Mouse (Mus musculus): ENCODE measurements around the gene Ubxn2a. TPM values are rescaled to one million over a fixed set of nuclear protein-coding genes. Genes with fewer than 3 reads are reported as not detected.

Gene Ubxn2a
- total and polyA plus RNA-seq, 2 experiments from 2014 or later = 21.0 to 45.1 TPM

DNA sequence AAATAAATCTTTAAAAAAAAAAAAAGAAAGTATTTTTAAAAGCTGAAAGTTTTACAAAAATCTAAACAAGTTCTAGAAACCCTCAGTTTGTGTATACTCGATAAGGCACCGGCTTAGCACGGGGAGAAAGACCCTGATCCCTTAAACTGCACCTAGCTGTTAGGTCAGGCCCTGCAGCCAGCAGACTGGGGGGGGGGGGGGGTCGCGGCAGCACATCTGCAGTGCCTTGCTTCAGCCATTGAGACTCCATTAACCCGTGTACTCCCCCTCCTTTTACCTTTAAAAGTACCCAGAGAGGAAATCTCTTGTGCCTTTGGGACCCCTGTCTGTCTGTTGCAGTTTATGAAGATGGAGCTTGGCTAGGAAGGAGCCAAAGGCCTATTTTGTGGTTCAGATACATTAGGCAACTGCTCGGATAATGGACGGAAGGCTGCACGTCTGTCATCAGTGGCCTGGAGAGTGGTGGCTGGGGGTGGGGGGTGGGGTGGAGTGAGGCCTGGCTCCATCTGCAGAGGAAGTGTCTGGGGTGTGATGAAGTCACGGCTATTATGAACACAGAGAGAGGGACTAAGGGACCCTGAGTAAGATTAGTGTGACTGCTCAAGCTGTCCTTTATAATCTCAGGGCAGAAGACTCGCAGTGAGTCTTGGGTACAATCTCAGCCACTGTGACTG lies 48.1 kb downstream of the Ubxn2a start:
- TF ChIP-seq EP300 (IDR thresholded peaks at IDR 0.05; ENCODE audit: low read depth) = no peak
- no peak for TF ChIP-seq CTCF (IDR thresholded peaks at IDR 0.05; ENCODE audit: low read depth)
- Histone ChIP-seq H3K4me1 (ENCODE audit: control insufficient read depth, insufficient read depth) (peaks cover 13% of the 10 kb centered on the region), H3K9me3 (replicated peaks; ENCODE audit: control insufficient read depth, low read length) (no peaks in the 10 kb centered on the region), H3K36me3 (replicated peaks; ENCODE audit: control insufficient read depth, insufficient read depth, low read length) (peaks cover 11% of the 10 kb centered on the region), H3K4me2 (ENCODE audit: low read depth, low read length) (no peak overlapping the region), H3K4me3 (ENCODE audit: low read depth, low read length) (no peak overlapping the region), H3K27me3 (ENCODE audit: control insufficient read depth, insufficient read depth, low read length) (no peaks in the 10 kb centered on the region), H3K9ac (replicated peaks; ENCODE audit: low read depth, low read length) (no peak overlapping the region), H3K27ac (ENCODE audit: low read depth) (peak overlapping the region; percentile 14; the same call in 1 of the 2 replicates)
- DNase-seq (ENCODE audit: low spot score) (no peak), ATAC-seq (ENCODE audit: insufficient read depth, low read depth) (peak; percentile 36; the same call in 1 of the 2 replicates)
- WGBS = 28% methylated on average over 11 of the region's 11 CpGs

DNA sequence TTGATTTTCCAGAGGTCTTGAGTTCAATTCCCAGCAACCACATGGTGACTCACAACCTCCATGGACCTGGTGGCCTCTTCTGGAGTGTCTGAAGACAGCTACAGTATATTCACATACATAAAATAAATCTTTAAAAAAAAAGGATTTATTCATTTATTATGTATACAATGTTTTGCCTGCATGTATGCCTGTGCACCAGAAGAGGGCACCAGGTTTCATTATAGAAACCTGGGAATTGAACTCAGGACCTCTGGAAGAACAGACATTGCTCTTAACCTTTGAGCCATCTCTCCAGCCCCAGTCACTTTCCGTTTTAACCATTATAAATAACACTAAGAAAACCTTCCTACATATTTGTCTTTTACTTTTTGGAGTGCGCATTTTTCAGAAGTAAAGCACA lies 50.7 kb downstream of the Ubxn2a start:
- Histone ChIP-seq H3K9me3 (replicated peaks; ENCODE audit: control insufficient read depth, low read length) (no peaks in the 10 kb centered on the region), H3K4me1 (ENCODE audit: control insufficient read depth, insufficient read depth) (no peaks in the 10 kb centered on the region), H3K4me2 (ENCODE audit: low read depth, low read length) (no peak overlapping the region), H3K4me3 (ENCODE audit: low read depth, low read length) (no peak overlapping the region), H3K27me3 (ENCODE audit: control insufficient read depth, insufficient read depth, low read length) (no peaks in the 10 kb centered on the region), H3K36me3 (replicated peaks; ENCODE audit: control insufficient read depth, insufficient read depth, low read length) (peaks cover 11% of the 10 kb centered on the region), H3K9ac (replicated peaks; ENCODE audit: low read depth, low read length) (no peak overlapping the region), H3K27ac (ENCODE audit: low read depth) (no peak overlapping the region)
- no peak for ATAC-seq (ENCODE audit: insufficient read depth, low read depth)
- no peak for DNase-seq (ENCODE audit: low spot score)
- 95% methylated on average over 2 of the region's 2 CpGs for WGBS
- peak; percentile 16; the same call in 1 of the 2 replicates for TF ChIP-seq CTCF (IDR thresholded peaks at IDR 0.05; ENCODE audit: low read depth)
- TF ChIP-seq EP300 (IDR thresholded peaks at IDR 0.05; ENCODE audit: low read depth) = no peak

DNA sequence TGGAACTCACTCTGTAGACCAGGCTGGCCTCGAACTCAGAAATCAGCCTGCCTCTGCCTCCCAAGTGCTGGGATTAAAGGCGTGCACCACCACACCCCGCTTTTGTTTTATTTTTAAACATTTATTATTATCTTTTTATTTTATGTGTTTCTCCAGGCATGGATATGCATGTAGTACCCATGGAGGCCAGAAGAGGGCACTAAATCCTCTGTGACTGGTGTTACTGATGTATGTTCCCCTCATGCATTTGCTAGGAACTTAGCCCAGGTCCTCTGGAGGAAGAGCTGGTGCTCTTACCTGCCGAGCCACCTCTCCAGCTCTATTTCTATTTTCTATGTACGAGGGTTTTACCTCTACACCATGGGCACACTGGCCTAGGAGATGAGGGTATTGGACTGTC lies 51.3 kb downstream of the Ubxn2a start:
- no peaks in the 10 kb centered on the region for H3K4me1 ChIP-seq (ENCODE audit: control insufficient read depth, insufficient read depth)
- H3K27me3 ChIP-seq (ENCODE audit: control insufficient read depth, insufficient read depth, low read length) = no peaks in the 10 kb centered on the region

DNA sequence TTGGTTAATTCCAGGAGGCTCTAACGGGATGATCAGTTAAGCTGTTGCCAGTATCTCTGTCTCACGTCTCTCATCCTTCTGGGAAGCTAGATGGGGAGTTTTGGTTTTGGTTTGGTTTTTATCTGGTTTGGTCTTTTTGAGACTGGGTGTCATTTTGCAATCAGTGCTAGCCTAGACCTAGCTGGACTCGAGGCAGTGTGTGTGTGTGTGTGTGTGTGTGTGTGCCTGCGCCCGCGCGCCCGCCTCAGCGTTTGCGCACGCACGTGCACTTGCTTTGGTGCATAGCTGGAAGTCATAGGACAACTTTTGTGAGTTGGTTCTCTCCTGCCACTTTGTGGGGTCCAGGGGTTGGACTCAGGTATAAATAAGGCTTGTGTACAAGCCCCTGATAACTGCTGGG lies 63.8 kb downstream of the Ubxn2a start:
- Histone ChIP-seq H3K4me2 (ENCODE audit: low read depth, low read length) (peak overlapping the region; percentile 89), H3K36me3 (replicated peaks; ENCODE audit: control insufficient read depth, insufficient read depth, low read length) (no peaks in the 10 kb centered on the region), H3K4me1 (ENCODE audit: control insufficient read depth, insufficient read depth) (peaks cover 6% of the 10 kb centered on the region; the same call in 1 of the 2 replicates), H3K4me3 (ENCODE audit: low read depth, low read length) (peak overlapping the region; percentile 87), H3K9me3 (replicated peaks; ENCODE audit: control insufficient read depth, low read length) (no peaks in the 10 kb centered on the region), H3K9ac (replicated peaks; ENCODE audit: low read depth, low read length) (peak overlapping the region; percentile 64), H3K27ac (ENCODE audit: low read depth) (peak overlapping the region; percentile 73), H3K27me3 (ENCODE audit: control insufficient read depth, insufficient read depth, low read length) (no peaks in the 10 kb centered on the region)
- 0% methylated on average over 12 of the region's 12 CpGs for WGBS
- DNase-seq (ENCODE audit: low spot score) = peak; percentile 29
- TF ChIP-seq EP300 (IDR thresholded peaks at IDR 0.05; ENCODE audit: low read depth) = no peak
- TF ChIP-seq CTCF (IDR thresholded peaks at IDR 0.05; ENCODE audit: low read depth) = no peak
- peak; percentile 66 for ATAC-seq (ENCODE audit: insufficient read depth, low read depth)

More for the DNA sequence above, 51.3 kb downstream of the Ubxn2a start:
- H3K9me3 ChIP-seq (replicated peaks; ENCODE audit: control insufficient read depth, low read length) = no peaks in the 10 kb centered on the region
- 97% methylated on average over 5 of the region's 5 CpGs for WGBS
- DNase-seq (ENCODE audit: low spot score) = no peak
- no peak for ATAC-seq (ENCODE audit: insufficient read depth, low read depth)
- TF ChIP-seq EP300 (IDR thresholded peaks at IDR 0.05; ENCODE audit: low read depth) (no peak), CTCF (IDR thresholded peaks at IDR 0.05; ENCODE audit: low read depth) (peak; percentile 17; the same call in 1 of the 2 replicates)
- H3K4me2 ChIP-seq (ENCODE audit: low read depth, low read length) = no peak overlapping the region
- H3K9ac ChIP-seq (replicated peaks; ENCODE audit: low read depth, low read length) = no peak overlapping the region
- H3K27ac ChIP-seq (ENCODE audit: low read depth) = no peak overlapping the region
- no peak overlapping the region for H3K4me3 ChIP-seq (ENCODE audit: low read depth, low read length)
- H3K36me3 ChIP-seq (replicated peaks; ENCODE audit: control insufficient read depth, insufficient read depth, low read length) = peaks cover 11% of the 10 kb centered on the region

DNA sequence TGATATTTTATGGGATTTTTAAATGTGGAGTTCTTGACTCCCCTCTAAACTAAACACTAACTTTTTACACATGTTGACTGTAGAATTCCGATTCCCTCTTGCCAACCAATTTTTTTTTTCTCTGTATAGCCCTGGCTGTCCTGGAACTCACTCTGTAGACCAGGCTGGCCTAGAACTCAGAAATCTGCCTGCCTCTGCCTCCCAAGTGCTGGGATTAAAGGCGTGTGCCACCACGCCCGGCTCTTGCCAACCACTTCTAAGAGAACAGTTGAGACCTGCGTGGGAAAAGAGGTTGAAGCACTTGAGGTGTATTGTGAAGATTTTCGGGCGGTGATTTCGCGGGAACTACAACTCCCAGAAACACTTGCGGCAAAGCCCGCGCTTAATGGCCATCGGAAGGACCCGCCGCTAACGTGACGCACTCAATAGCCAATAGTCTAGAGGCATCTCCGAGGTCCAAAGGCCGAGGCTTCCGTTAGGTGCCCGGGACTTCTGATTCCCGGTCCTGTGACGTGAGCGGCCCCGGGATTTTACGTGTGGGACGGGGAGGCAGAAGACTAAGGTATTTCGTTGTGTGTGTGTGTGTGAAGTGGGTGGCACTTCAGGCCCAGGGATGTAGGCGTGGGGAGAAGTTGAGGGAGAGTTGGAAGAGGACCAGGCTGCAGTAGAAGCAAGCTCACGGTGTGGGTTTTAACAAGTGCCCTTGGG lies 64.5 kb downstream of the Ubxn2a start, which contains the start of gene Wdcp:
Wdcp (plus strand) TSS at position 414 of the 708 bp plus-strand sequence.
- Histone ChIP-seq H3K9me3 (replicated peaks; ENCODE audit: control insufficient read depth, low read length) (no peaks in the 10 kb centered on the region), H3K36me3 (replicated peaks; ENCODE audit: control insufficient read depth, insufficient read depth, low read length) (no peaks in the 10 kb centered on the region), H3K27ac (ENCODE audit: low read depth) (peak within 1 kb of the TSS; percentile 73), H3K4me2 (ENCODE audit: low read depth, low read length) (peak within 1 kb of the TSS; percentile 89), H3K4me1 (ENCODE audit: control insufficient read depth, insufficient read depth) (peaks cover 6% of the 10 kb centered on the region; the same call in 1 of the 2 replicates), H3K4me3 (ENCODE audit: low read depth, low read length) (peak within 1 kb of the TSS; percentile 87), H3K9ac (replicated peaks; ENCODE audit: low read depth, low read length) (peak within 1 kb of the TSS; percentile 64), H3K27me3 (ENCODE audit: control insufficient read depth, insufficient read depth, low read length) (no peaks in the 10 kb centered on the region)
- TF ChIP-seq CTCF (IDR thresholded peaks at IDR 0.05; ENCODE audit: low read depth) (no peak), EP300 (IDR thresholded peaks at IDR 0.05; ENCODE audit: low read depth) (no peak)
- DNase-seq (ENCODE audit: low spot score) = peak; percentile 92
- peak; percentile 95 for ATAC-seq (ENCODE audit: insufficient read depth, low read depth)
- under 1% methylated on average over 30 of the region's 30 CpGs for WGBS

All from heart, postnatal 0 days (tissue).